Mouse (Mus musculus) kidney, adult 2 months (tissue): Measurements from ENCODE around the gene Esx1.

Source experiments
- CTCF ChIP-seq: fragments of 200-500 bp; conservative IDR thresholded peaks from 2 replicates; pipeline ENCODE4 v1.5.1; 2011; ENCODE audit warnings: low read depth, mild to moderate bottlenecking, control low read depth, low read length, moderate library complexity, mixed read lengths; ENCODE audit not compliant: insufficient read depth, insufficient read length
- POLR2A ChIP-seq: fragments of 200-500 bp; IDR thresholded peaks from one replicate; pipeline ENCODE4 v1.6.1; 2011; ENCODE audit warnings: low read depth, low read length, control low read depth

DNA sequence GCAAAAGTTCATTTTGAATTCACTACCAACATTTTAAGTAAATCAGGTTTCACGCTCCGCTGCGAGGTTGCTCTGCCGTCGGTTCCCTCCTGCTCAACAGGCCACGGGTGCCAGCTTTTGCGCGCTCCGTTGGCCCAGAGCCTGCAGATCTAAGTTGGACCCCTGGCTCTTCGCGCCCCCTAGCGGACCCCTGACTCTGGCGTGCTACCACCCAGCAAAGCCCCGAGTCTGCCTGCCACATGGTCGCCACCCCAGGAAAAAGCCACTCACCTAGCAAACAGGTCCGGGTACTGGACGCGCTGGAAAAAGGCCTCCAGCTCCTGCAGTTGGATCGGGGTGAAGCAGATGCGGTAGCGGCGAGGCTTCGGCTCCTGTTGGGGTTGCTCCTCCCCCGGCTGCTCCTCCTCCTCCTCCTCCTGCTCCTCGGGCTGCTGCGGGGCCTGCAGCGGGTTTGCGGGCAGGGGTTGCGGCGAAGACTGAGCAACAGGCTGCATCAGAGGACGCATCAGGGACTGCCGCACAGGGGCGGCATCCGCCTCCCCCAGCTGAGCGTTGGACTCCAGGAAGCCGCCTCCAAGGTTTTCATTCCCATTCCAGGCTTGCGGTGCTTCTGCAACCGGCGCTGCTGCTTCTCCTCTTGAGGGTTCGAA is 3.7 kb downstream of the Esx1 start:
- no peak for TF ChIP-seq POLR2A
- TF ChIP-seq CTCF, result no peak
